Mouse (Mus musculus) myocyte (in vitro differentiated cells): Measurements from ENCODE around the gene Eif3g. TPM values are rescaled to one million over a fixed set of nuclear protein-coding genes. Genes with fewer than 3 reads are reported as not detected.

ENCODE experiments used
- H3K27me3 ChIP-seq: one replicate; pipeline ENCODE4 v1.6.1; 2011; ENCODE audit not compliant: control insufficient read depth, insufficient read depth, insufficient read length
- H3K36me3 ChIP-seq: one replicate; pipeline ENCODE4 v1.6.1; 2011; ENCODE audit not compliant: control insufficient read depth, insufficient read depth
- H3K4me2 ChIP-seq: one replicate; pipeline ENCODE4 v1.6.1; 2011; ENCODE audit warnings: low read depth, control low read depth
- H3K4me3 ChIP-seq: one replicate; pipeline ENCODE4 v1.5.1; 2011; ENCODE audit warnings: mild to moderate bottlenecking, control low read depth, moderate library complexity
- H3K79me2 ChIP-seq: one replicate; pipeline ENCODE4 v1.6.1; 2011; ENCODE audit not compliant: control insufficient read depth, insufficient read depth
- H3ac ChIP-seq: one replicate; pipeline ENCODE4 v1.6.1; 2011; ENCODE audit not compliant: control insufficient read depth, insufficient read length
- CEBPB ChIP-seq: IDR thresholded peaks from 2 replicates; pipeline ENCODE4 v1.6.1; 2011; ENCODE audit warnings: mild to moderate bottlenecking, moderate library complexity; ENCODE audit not compliant: poor library complexity, insufficient read depth, severe bottlenecking
- E2F4 ChIP-seq: IDR thresholded peaks from one replicate; pipeline ENCODE4 v1.6.1; 2011; ENCODE audit warnings: mild to moderate bottlenecking, control low read depth, moderate library complexity; ENCODE audit not compliant: insufficient read depth
- MAX ChIP-seq: IDR thresholded peaks from one replicate; pipeline ENCODE4 v1.6.1; 2011; ENCODE audit warnings: low read depth, mild to moderate bottlenecking, control low read depth
- MYOD1 ChIP-seq, 3 experiments: IDR thresholded peaks; one replicate each; pipeline ENCODE4 v1.6.1; 2011; ENCODE audit warnings: control low read depth in 2 of 3, low read depth in 2 of 3, mild to moderate bottlenecking in 2 of 3, moderate library complexity in 1 of 3; ENCODE audit not compliant: insufficient read length in 2 of 3, control insufficient read depth in 1 of 3
- MYOG ChIP-seq, 3 experiments: IDR thresholded peaks; one replicate each; pipeline ENCODE4 v1.6.1; 2011; ENCODE audit warnings: control low read depth in 2 of 3, low read depth in 2 of 3, mild to moderate bottlenecking in 2 of 3; ENCODE audit not compliant: insufficient read length in 2 of 3, control insufficient read depth in 1 of 3, insufficient read depth in 1 of 3
- POLR2A ChIP-seq: IDR thresholded peaks from one replicate; pipeline ENCODE4 v1.6.1; 2011; ENCODE audit warnings: low read depth, mild to moderate bottlenecking, control low read depth, moderate library complexity; ENCODE audit not compliant: insufficient read length
- POLR2AphosphoS2 ChIP-seq: IDR thresholded peaks from one replicate; pipeline ENCODE4 v1.6.1; 2011; ENCODE audit warnings: low read depth, control low read depth; ENCODE audit not compliant: insufficient read length
- REST ChIP-seq: IDR thresholded peaks from one replicate; pipeline ENCODE4 v1.6.1; 2011; ENCODE audit warnings: mild to moderate bottlenecking, control low read depth, moderate library complexity; ENCODE audit not compliant: insufficient read depth, insufficient read length
- SRF ChIP-seq: IDR thresholded peaks from one replicate; pipeline ENCODE4 v1.6.1; 2011; ENCODE audit warnings: low read depth; ENCODE audit not compliant: control insufficient read depth, insufficient read length
- TCF12 ChIP-seq: IDR thresholded peaks from one replicate; pipeline ENCODE4 v1.6.1; 2011; ENCODE audit warnings: mild to moderate bottlenecking, control low read depth; ENCODE audit not compliant: poor library complexity, insufficient read depth, severe bottlenecking
- TCF3 ChIP-seq: IDR thresholded peaks from one replicate; pipeline ENCODE4 v1.6.1; 2011; ENCODE audit warnings: low read depth, control low read depth; ENCODE audit not compliant: insufficient read length
- USF1 ChIP-seq: IDR thresholded peaks from one replicate; pipeline ENCODE4 v1.6.1; 2011; ENCODE audit warnings: low read depth, mild to moderate bottlenecking, control low read depth, moderate library complexity
- polyA plus RNA-seq: library from polyadenylated mRNA; unstranded; fragments of >200 nt; fragmentation: generic; extraction: Trizol; gene quantifications from one replicate; pipeline ENCODE4 v1.2.1, GENCODE M21; 2012; ENCODE audit warnings: missing spikeins

Eif3g gene
- polyA plus RNA-seq, 1 experiment, result 202 TPM

DNA sequence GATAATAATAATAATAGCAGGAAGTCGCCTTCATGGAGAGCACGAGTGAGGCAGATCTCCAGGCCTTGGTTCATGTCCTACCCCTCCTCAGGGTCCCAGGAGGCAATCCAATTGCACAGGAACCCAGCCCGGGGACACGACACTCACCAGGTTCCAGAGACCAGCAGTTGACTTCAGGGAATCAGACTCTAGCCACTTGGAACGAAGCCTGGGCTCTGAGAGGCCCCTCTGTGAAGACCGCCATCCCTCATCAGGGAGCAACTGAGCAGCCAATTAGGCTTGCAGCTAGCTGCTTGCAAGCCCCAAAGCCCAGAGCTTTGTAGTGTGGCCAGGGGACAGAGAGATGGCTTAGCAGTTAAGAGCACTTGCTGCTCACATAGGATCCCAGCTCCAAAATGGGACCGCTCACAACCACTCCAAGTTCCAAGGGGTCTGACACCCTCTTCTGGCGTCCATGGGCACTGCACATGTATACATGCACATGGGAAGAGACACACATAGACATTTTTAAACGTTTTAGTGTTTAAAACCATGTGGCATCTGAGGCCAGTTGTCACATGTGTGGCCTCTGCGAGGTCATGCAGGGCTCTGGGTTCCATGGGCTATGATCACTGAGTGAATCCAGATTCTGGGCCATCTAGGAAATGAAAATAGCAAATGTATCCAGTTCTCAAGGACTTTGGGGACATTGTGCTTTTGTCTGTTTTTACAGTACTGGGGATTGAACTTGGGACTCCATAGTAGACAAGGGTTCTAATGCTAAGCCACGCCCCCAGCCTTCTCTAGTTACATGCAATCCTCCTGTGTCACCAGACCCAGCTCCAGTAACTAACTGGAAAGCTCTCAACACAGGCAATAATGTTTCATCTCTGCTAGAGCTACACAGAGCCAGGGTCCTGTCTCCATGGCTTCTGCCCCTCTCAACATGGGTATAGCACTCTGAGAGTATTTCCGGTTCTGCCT lies 27.9 kb downstream of the Eif3g start:
- Histone ChIP-seq H3K4me3 (no peak overlapping the region), H3ac (no peak overlapping the region), H3K36me3 (no peaks in the 10 kb centered on the region), H3K27me3 (no peaks in the 10 kb centered on the region), H3K79me2 (no peaks in the 10 kb centered on the region), H3K4me2 (no peak overlapping the region)
- TF ChIP-seq POLR2AphosphoS2 (peak; percentile 10), POLR2A (no peak)

- H3ac ChIP-seq, result peak overlapping the region; percentile 11
- H3K4me2 ChIP-seq, result peak overlapping the region; percentile 76
- TF ChIP-seq POLR2AphosphoS2, result peak; percentile 7
- TF ChIP-seq MYOG (IDR thresholded peaks at IDR 0.05; ENCODE audit: control insufficient read depth in 1 of 3, insufficient read depth in 1 of 3, insufficient read length in 2 of 3, low read depth in 2 of 3), result no peak
- TF ChIP-seq SRF, result no peak
- no peak for TF ChIP-seq TCF12
- TF ChIP-seq TCF3, result no peak
- TF ChIP-seq CEBPB, result no peak
- TF ChIP-seq USF1, result no peak
- no peaks in the 10 kb centered on the region for H3K27me3 ChIP-seq
- H3K4me3 ChIP-seq, result peak overlapping the region; percentile 25
- no peaks in the 10 kb centered on the region for H3K36me3 ChIP-seq
- no peaks in the 10 kb centered on the region for H3K79me2 ChIP-seq
These were observed 29.2 kb downstream of the Eif3g start for GRCm38 (mm10) chr9:20869246-20869645.

- Histone ChIP-seq H3K4me2 (peak within 1 kb of the TSS; percentile 76), H3K36me3 (no peaks in the 10 kb centered on the region), H3K27me3 (no peaks in the 10 kb centered on the region), H3K4me3 (peak within 1 kb of the TSS; percentile 25), H3ac (peak within 1 kb of the TSS; percentile 11), H3K79me2 (no peaks in the 10 kb centered on the region)
- TF ChIP-seq SRF, result no peak
- TF ChIP-seq CEBPB, result no peak
- peak in 1 of 3 experiments; percentile 22 for TF ChIP-seq MYOG (IDR thresholded peaks at IDR 0.05; ENCODE audit: control insufficient read depth in 1 of 3, insufficient read depth in 1 of 3, insufficient read length in 2 of 3, low read depth in 2 of 3)
- peak; percentile 26 for TF ChIP-seq USF1
- peak; percentile 71 for TF ChIP-seq POLR2A
- TF ChIP-seq E2F4, result no peak
- TF ChIP-seq TCF12, result no peak
- no peak for TF ChIP-seq TCF3
- TF ChIP-seq MYOD1 (IDR thresholded peaks at IDR 0.05; ENCODE audit: control insufficient read depth in 1 of 3, insufficient read length in 2 of 3, low read depth in 2 of 3), result peak in 1 of 3 experiments; percentile 1
- peak; percentile 61 for TF ChIP-seq POLR2AphosphoS2
These were observed 29.9 kb downstream of the Eif3g start, which contains the start of gene A230050P20Rik for GRCm38 (mm10) chr9:20868448-20869001. A230050P20Rik (plus strand) TSS chr9:20868642.

GRCm38 (mm10) chr9:20866879-20867278 lies 31.5 kb downstream of the Eif3g start:
- Histone ChIP-seq H3K79me2 (no peaks in the 10 kb centered on the region), H3K36me3 (no peaks in the 10 kb centered on the region), H3ac (no peak overlapping the region), H3K4me2 (no peak overlapping the region), H3K4me3 (no peak overlapping the region), H3K27me3 (no peaks in the 10 kb centered on the region)
- no peak for TF ChIP-seq TCF12
- no peak for TF ChIP-seq E2F4
- no peak for TF ChIP-seq TCF3
- no peak for TF ChIP-seq MAX
- no peak for TF ChIP-seq POLR2AphosphoS2
- no peak for TF ChIP-seq POLR2A
- TF ChIP-seq USF1, result no peak
- TF ChIP-seq CEBPB, result no peak
- TF ChIP-seq REST, result no peak
- TF ChIP-seq SRF, result no peak
- TF ChIP-seq MYOG (IDR thresholded peaks at IDR 0.05; ENCODE audit: control insufficient read depth in 1 of 3, insufficient read depth in 1 of 3, insufficient read length in 2 of 3, low read depth in 2 of 3), result no peak
- TF ChIP-seq MYOD1 (IDR thresholded peaks at IDR 0.05; ENCODE audit: control insufficient read depth in 1 of 3, insufficient read length in 2 of 3, low read depth in 2 of 3), result no peak

GRCm38 (mm10) chr9:20862225-20862624 lies 36.2 kb downstream of the Eif3g start:
- Histone ChIP-seq H3K4me3 (no peak overlapping the region), H3K27me3 (no peaks in the 10 kb centered on the region), H3ac (no peak overlapping the region), H3K36me3 (no peaks in the 10 kb centered on the region), H3K4me2 (no peak overlapping the region), H3K79me2 (no peaks in the 10 kb centered on the region)
- no peak for TF ChIP-seq MYOD1 (IDR thresholded peaks at IDR 0.05; ENCODE audit: control insufficient read depth in 1 of 3, insufficient read length in 2 of 3, low read depth in 2 of 3)
- TF ChIP-seq POLR2AphosphoS2, result no peak
